Mouse (Mus musculus) urinary bladder, postnatal 10 days (tissue): ENCODE data around the gene Abca1.

Experiments
- DNase-seq: peaks from one replicate; pipeline ENCODE4 v3.0.0; 2022; ENCODE audit warnings: low spot score

The Abca1 gene

GRCm38 (mm10) chr4:52989248-52989647 is 170.4 kb downstream of the Abca1 start, which contains the start of gene Nipsnap3a:
Gene Nipsnap3a, plus strand, starts transcription at chr4:52989272.
- DNase-seq: no peak

- no peak for DNase-seq
These were observed 173.4 kb downstream of the Abca1 start for GRCm38 (mm10) chr4:52986266-52986665.

GRCm38 (mm10) chr4:52985216-52985615 is 174.5 kb downstream of the Abca1 start:
- no peak for DNase-seq
